Mouse (Mus musculus): ENCODE data around the gene Olfr71. TPM values are rescaled to one million over a fixed set of nuclear protein-coding genes. Genes with fewer than 3 reads are reported as not detected.

Gene Olfr71
- not detected in 2 replicates for polyA plus RNA-seq (2012; rRNA removed)

DNA sequence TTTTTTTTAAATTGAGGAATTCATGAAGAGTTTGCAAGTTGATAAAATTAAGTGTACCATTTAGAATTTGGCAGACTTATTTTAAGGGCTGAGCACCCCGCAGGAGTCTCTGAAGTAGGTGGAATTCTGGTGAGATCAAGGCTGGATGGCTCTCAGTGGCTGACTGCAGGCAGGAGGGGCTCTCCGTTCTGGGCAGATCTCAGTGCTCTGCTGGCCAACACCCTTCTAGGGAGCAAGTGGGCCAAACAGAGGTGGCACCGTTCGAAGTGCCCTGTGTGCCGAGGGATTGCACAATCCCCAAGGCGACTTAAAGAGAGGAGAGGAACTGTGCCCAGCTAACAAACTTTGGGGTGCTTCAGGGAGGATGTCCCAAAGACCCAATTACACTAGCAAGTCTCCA is at the start of gene Olfr71:
TSS of gene Olfr71 (minus strand) at position 387 of the 400 bp plus-strand sequence.
- Histone ChIP-seq H3K4me1 (ENCODE audit: control insufficient read depth, insufficient read depth, insufficient read length, low read length) (no peaks in the 10 kb centered on the region), H3K27me3 (ENCODE audit: control insufficient read depth, insufficient read depth, low read length) (no peaks in the 10 kb centered on the region), H3K27ac (ENCODE audit: insufficient read depth, low read depth, low read length) (no peak within 1 kb of the TSS), H3K36me3 (ENCODE audit: control insufficient read depth, insufficient read depth, low read length) (no peaks in the 10 kb centered on the region), H3K4me3 (ENCODE audit: low read depth, low read length) (no peak within 1 kb of the TSS)
- TF ChIP-seq CTCF (IDR thresholded peaks at IDR 0.05; ENCODE audit: extremely low read depth, insufficient read length, insufficient replicate concordance, low read depth, low read length) = no peak
- no peak for TF ChIP-seq POLR2A (IDR thresholded peaks at IDR 0.05; ENCODE audit: low read depth, low read length)
- WGBS = 31% methylated on average over 6 of the region's 6 CpGs

DNA sequence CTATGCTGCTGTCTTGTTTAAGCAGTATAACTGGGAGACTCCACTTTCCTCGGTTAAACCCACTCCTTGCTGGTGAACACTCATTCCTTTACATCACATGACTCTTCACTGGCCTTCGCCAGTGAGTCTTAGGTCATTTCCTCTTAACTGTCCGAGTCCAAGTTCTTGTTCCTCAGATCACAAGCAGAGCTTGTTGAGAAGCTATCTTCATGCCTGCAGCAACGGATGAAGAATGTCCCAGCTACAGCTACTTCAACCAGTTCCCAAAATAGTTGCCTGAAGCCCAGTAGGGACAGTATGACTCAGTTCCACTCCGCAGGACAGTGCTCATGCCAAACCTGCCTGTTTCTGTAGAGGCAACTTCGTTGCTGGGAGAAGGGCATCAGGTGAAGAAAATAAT is 47.2 kb upstream of the Olfr71 start:
- WGBS = 59% methylated on average over 6 of the region's 6 CpGs

DNA sequence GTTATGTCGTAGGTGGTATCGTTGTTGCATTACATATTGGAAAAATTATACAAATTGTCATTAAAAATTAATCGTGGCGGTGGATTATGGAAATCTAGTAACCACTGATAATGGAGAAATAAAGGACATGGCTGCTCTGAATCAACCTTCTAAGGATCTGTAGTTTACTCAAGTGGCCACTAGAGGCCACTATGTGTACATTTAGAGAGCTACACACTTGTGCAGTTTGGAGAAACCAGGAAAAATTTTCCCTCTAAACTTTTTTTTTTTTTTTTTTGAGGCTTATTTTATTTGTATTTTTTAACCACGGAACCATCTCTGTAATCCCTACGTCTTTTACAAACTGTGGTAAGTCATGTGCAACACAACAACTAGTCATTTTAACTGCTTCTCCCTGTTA is 35.1 kb upstream of the Olfr71 start:
- WGBS = 11% methylated on average over 6 of the region's 6 CpGs
- TF ChIP-seq POLR2A (IDR thresholded peaks at IDR 0.05; ENCODE audit: low read depth, low read length) (no peak), CTCF (IDR thresholded peaks at IDR 0.05; ENCODE audit: extremely low read depth, insufficient read length, insufficient replicate concordance, low read depth, low read length) (no peak)
- no peaks in the 10 kb centered on the region; the same call in 1 of the 2 replicates for H3K27me3 ChIP-seq (ENCODE audit: control insufficient read depth, insufficient read depth, low read length)
- H3K4me1 ChIP-seq (ENCODE audit: control insufficient read depth, insufficient read depth, insufficient read length, low read length) = no peaks in the 10 kb centered on the region
- no peak overlapping the region for H3K27ac ChIP-seq (ENCODE audit: insufficient read depth, low read depth, low read length)
- no peaks in the 10 kb centered on the region for H3K36me3 ChIP-seq (ENCODE audit: control insufficient read depth, insufficient read depth, low read length)
- no peak overlapping the region for H3K4me3 ChIP-seq (ENCODE audit: low read depth, low read length)

More for the DNA sequence above, 47.2 kb upstream of the Olfr71 start:
- H3K4me1 ChIP-seq (ENCODE audit: control insufficient read depth, insufficient read depth, insufficient read length, low read length) = no peaks in the 10 kb centered on the region; the same call in 1 of the 2 replicates
- H3K27ac ChIP-seq (ENCODE audit: insufficient read depth, low read depth, low read length) = no peak overlapping the region; the same call in 1 of the 2 replicates
- H3K27me3 ChIP-seq (ENCODE audit: control insufficient read depth, insufficient read depth, low read length) = no peaks in the 10 kb centered on the region
- H3K36me3 ChIP-seq (ENCODE audit: control insufficient read depth, insufficient read depth, low read length) = no peaks in the 10 kb centered on the region
- H3K4me3 ChIP-seq (ENCODE audit: low read depth, low read length) = no peak overlapping the region
- no peak for TF ChIP-seq CTCF (IDR thresholded peaks at IDR 0.05; ENCODE audit: extremely low read depth, insufficient read length, insufficient replicate concordance, low read depth, low read length)
- no peak for TF ChIP-seq POLR2A (IDR thresholded peaks at IDR 0.05; ENCODE audit: low read depth, low read length)

DNA sequence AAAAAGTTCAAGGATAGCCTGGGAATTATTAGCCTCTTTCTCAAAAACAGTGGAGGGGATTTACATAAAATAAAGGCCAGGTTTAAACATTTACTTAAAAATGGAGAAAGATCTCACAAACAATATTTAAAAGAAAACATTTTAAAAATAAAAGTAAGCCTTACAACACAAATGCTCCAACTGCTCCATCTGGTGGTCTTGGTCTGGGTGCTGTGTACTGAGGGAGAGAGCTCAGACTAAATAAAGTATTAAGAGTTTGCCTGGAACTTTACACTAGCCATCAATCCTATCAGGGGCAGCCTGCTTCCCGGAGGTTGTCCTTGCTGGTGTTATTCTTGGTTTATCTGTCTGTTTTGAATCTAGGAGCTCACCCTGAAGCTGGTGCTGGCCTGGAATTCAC is 33.0 kb upstream of the Olfr71 start:
- no peaks in the 10 kb centered on the region for H3K27me3 ChIP-seq (ENCODE audit: control insufficient read depth, insufficient read depth, low read length)
- whole genome bisulfite sequencing = 49% methylated on average over 1 of the region's 1 CpGs
- H3K4me1 ChIP-seq (ENCODE audit: control insufficient read depth, insufficient read depth, insufficient read length, low read length) = no peaks in the 10 kb centered on the region
- TF ChIP-seq CTCF (IDR thresholded peaks at IDR 0.05; ENCODE audit: extremely low read depth, insufficient read length, insufficient replicate concordance, low read depth, low read length) (no peak), POLR2A (IDR thresholded peaks at IDR 0.05; ENCODE audit: low read depth, low read length) (no peak)
- no peak overlapping the region for H3K27ac ChIP-seq (ENCODE audit: insufficient read depth, low read depth, low read length)
- H3K4me3 ChIP-seq (ENCODE audit: low read depth, low read length) = no peak overlapping the region
- H3K36me3 ChIP-seq (ENCODE audit: control insufficient read depth, insufficient read depth, low read length) = no peaks in the 10 kb centered on the region

DNA sequence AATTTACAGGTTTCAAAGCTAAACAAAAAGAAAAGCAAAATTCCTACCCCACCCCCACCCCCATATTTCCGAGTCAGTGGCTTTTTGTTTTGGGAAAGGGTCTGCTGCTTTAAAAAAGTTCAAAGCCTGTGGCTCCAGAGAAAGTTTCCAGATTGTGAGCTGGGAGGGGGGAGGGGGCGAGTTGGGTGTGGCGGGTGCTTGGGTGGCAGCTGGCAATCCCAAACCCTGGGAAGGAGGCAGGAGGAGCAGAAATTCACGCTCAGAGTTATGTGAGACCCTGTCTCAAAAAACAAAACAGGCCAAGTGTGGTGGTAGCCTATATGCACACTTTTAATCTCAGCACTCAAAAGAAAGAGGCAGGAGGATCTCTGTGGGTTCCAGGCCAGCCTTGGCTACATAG is 32.6 kb upstream of the Olfr71 start:
- H3K27ac ChIP-seq (ENCODE audit: insufficient read depth, low read depth, low read length) = no peak overlapping the region
- no peak overlapping the region for H3K4me3 ChIP-seq (ENCODE audit: low read depth, low read length)
- no peaks in the 10 kb centered on the region for H3K36me3 ChIP-seq (ENCODE audit: control insufficient read depth, insufficient read depth, low read length)
- no peaks in the 10 kb centered on the region for H3K27me3 ChIP-seq (ENCODE audit: control insufficient read depth, insufficient read depth, low read length)
- no peak for TF ChIP-seq POLR2A (IDR thresholded peaks at IDR 0.05; ENCODE audit: low read depth, low read length)
- no peak for TF ChIP-seq CTCF (IDR thresholded peaks at IDR 0.05; ENCODE audit: extremely low read depth, insufficient read length, insufficient replicate concordance, low read depth, low read length)
- 44% methylated on average over 4 of the region's 4 CpGs for WGBS
- H3K4me1 ChIP-seq (ENCODE audit: control insufficient read depth, insufficient read depth, insufficient read length, low read length) = no peaks in the 10 kb centered on the region

DNA sequence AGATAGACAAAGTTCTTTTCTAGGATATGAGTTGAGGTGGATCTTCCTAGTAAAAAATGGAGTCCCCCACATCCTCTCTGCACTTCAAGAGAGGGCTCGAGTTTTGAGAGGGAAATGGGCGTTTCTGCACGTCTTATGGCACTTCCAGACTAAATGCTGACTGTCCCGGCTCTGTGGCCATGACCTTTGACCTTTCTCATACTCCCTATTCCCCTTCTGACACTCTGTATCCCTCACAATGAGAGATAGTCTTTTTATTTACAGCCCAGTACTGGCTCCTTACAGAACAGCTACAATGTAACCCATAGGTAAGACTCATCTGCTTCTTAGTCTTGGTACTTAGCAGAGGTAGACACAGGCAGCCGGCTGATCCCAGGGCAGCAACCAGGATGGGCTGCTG is 31.5 kb upstream of the Olfr71 start:
- H3K4me1 ChIP-seq (ENCODE audit: control insufficient read depth, insufficient read depth, insufficient read length, low read length) = no peaks in the 10 kb centered on the region
- no peaks in the 10 kb centered on the region for H3K27me3 ChIP-seq (ENCODE audit: control insufficient read depth, insufficient read depth, low read length)
- H3K27ac ChIP-seq (ENCODE audit: insufficient read depth, low read depth, low read length) = no peak overlapping the region
- no peaks in the 10 kb centered on the region for H3K36me3 ChIP-seq (ENCODE audit: control insufficient read depth, insufficient read depth, low read length)
- WGBS = 38% methylated on average over 5 of the region's 5 CpGs
- H3K4me3 ChIP-seq (ENCODE audit: low read depth, low read length) = no peak overlapping the region
- TF ChIP-seq POLR2A (IDR thresholded peaks at IDR 0.05; ENCODE audit: low read depth, low read length) (no peak), CTCF (IDR thresholded peaks at IDR 0.05; ENCODE audit: extremely low read depth, insufficient read length, insufficient replicate concordance, low read depth, low read length) (no peak)

DNA sequence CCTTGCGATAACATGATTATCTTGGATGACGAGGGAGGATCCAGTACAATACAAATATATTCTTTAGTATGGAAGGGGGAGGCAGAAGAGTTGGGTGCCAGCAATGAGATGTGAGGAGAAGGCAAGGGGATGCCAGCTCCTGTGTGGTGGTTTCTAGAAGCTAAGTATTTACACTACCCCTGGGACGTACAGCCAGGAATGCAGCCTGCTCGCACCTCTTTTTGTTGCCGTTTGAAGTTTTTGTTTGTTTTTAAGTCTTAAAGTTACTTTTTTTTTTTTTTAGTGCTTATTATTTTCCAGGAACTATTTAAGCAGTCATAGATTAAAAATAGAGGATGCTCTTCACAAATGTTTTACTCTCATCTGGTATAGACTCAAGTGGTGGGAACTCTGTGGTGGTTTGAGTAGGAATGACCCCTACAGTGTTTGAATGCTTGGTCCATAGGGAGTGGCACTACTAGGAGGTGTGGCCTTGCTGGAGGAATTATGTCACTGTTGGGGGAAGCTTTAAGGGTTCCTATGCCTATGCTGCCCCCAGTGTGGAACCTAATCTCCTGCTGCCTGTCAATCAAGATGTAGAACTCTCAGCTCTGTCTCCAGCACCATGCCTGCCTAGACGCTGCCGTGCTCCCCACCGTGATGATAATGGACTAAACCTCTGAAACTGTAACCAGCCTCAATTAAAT is 29.1 kb upstream of the Olfr71 start:
- H3K36me3 ChIP-seq (ENCODE audit: control insufficient read depth, insufficient read depth, low read length) = no peaks in the 10 kb centered on the region
- TF ChIP-seq POLR2A (IDR thresholded peaks at IDR 0.05; ENCODE audit: low read depth, low read length) = no peak
- TF ChIP-seq CTCF (IDR thresholded peaks at IDR 0.05; ENCODE audit: extremely low read depth, insufficient read length, insufficient replicate concordance, low read depth, low read length) = no peak
- 41% methylated on average over 8 of the region's 8 CpGs for WGBS
- H3K4me3 ChIP-seq (ENCODE audit: low read depth, low read length) = no peak overlapping the region
- no peaks in the 10 kb centered on the region for H3K27me3 ChIP-seq (ENCODE audit: control insufficient read depth, insufficient read depth, low read length)
- H3K27ac ChIP-seq (ENCODE audit: insufficient read depth, low read depth, low read length) = no peak overlapping the region
- H3K4me1 ChIP-seq (ENCODE audit: control insufficient read depth, insufficient read depth, insufficient read length, low read length) = no peaks in the 10 kb centered on the region; the same call in 1 of the 2 replicates

Data from small intestine, adult 2 months (tissue).